Comparison of ENCODE assay signal across 16 mouse cellular contexts in genomic region chr2:180996905-180997304, GRCm38 (mm10). TPM values are rescaled to one million over a fixed set of nuclear protein-coding genes. Genes with fewer than 3 reads are reported as not detected.
DNase-seq lines count a peak whose midpoint lies in the region; ATAC-seq and TF ChIP-seq lines count a peak whose summit lies in the region.
"Had no signal": no experiment of that assay in that cellular context is flagged by ENCODE, and none has a peak within 500 bp of the region (broad histone marks: within the 10 kb centered on the region; RNA-seq: fewer than 3 reads in every experiment).

No protein-coding gene starts in this region.

- H3K36me3 ChIP-seq in embryonic facial prominence, embryonic 11.5 days (replicated peaks; ENCODE audit: control insufficient read depth, insufficient read depth, low read depth, low read length), result no peaks in the 10 kb centered on the region
- no peaks in the 10 kb centered on the region for H3K36me3 ChIP-seq in embryonic facial prominence, embryonic 10.5 days (replicated peaks)
- no peaks in the 10 kb centered on the region for H3K36me3 ChIP-seq in intestine, embryonic 14.5 days (ENCODE audit: control insufficient read depth, insufficient read depth, low read length)
- no peaks in the 10 kb centered on the region for H3K36me3 ChIP-seq in intestine, postnatal 0 days (ENCODE audit: control insufficient read depth, insufficient read depth)
- H3K36me3 ChIP-seq in midbrain, embryonic 13.5 days, result no peaks in the 10 kb centered on the region
- H3K36me3 ChIP-seq in midbrain, embryonic 14.5 days (ENCODE audit: control insufficient read depth, insufficient read depth, low read length), result no peaks in the 10 kb centered on the region
- no peaks in the 10 kb centered on the region for H3K36me3 ChIP-seq in hindbrain, embryonic 15.5 days
- H3K36me3 ChIP-seq: intestine, embryonic 15.5 days; stomach, embryonic 15.5 days had no signal

- no peak for DNase-seq in embryonic facial prominence, embryonic 11.5 days (ENCODE audit: low spot score)
- DNase-seq in embryonic facial prominence, embryonic 10.5 days (ENCODE audit: low spot score), result no peak
- no peak for DNase-seq in intestine, embryonic 14.5 days (ENCODE audit: low spot score)
- DNase-seq in midbrain, embryonic 14.5 days, result no peak
- DNase-seq in yolk sac, embryonic 10.5 days (ENCODE audit: low spot score), result no peak
- DNase-seq: liver had no signal

- H3K27me3 ChIP-seq in embryonic facial prominence, embryonic 11.5 days (ENCODE audit: control insufficient read depth, insufficient read depth, low read length), result no peaks in the 10 kb centered on the region
- no peaks in the 10 kb centered on the region for H3K27me3 ChIP-seq in embryonic facial prominence, embryonic 10.5 days (replicated peaks; ENCODE audit: low read depth, poor library complexity, severe bottlenecking)
- H3K27me3 ChIP-seq in intestine, embryonic 14.5 days (replicated peaks; ENCODE audit: control insufficient read depth, insufficient read depth, low read length), result no peaks in the 10 kb centered on the region
- H3K27me3 ChIP-seq in intestine, postnatal 0 days (replicated peaks; ENCODE audit: control insufficient read depth, insufficient read depth, low read length), result no peaks in the 10 kb centered on the region
- no peaks in the 10 kb centered on the region for H3K27me3 ChIP-seq in midbrain, embryonic 13.5 days
- H3K27me3 ChIP-seq in midbrain, embryonic 14.5 days (ENCODE audit: control insufficient read depth, insufficient read depth, low read length), result no peaks in the 10 kb centered on the region
- H3K27me3 ChIP-seq in hindbrain, embryonic 15.5 days, result no peaks in the 10 kb centered on the region
- H3K27me3 ChIP-seq: intestine, embryonic 15.5 days; stomach, embryonic 15.5 days had no signal

- H3K4me1 ChIP-seq in embryonic facial prominence, embryonic 11.5 days (ENCODE audit: control insufficient read depth, insufficient read depth, low read length), result no peaks in the 10 kb centered on the region
- no peaks in the 10 kb centered on the region for H3K4me1 ChIP-seq in embryonic facial prominence, embryonic 10.5 days
- no peaks in the 10 kb centered on the region for H3K4me1 ChIP-seq in intestine, embryonic 14.5 days (replicated peaks; ENCODE audit: control insufficient read depth, insufficient read depth, low read length)
- no peaks in the 10 kb centered on the region for H3K4me1 ChIP-seq in intestine, postnatal 0 days (replicated peaks; ENCODE audit: control insufficient read depth, insufficient read depth, low read length)
- H3K4me1 ChIP-seq in midbrain, embryonic 13.5 days (replicated peaks), result 0 out of 2 replicates have a peak, but pooled peaks cover 3% of the 10 kb centered on the region
- H3K4me1 ChIP-seq in midbrain, embryonic 14.5 days (ENCODE audit: control insufficient read depth, insufficient read depth, low read length), result no peaks in the 10 kb centered on the region
- H3K4me1 ChIP-seq in hindbrain, embryonic 15.5 days (replicated peaks), result no peaks in the 10 kb centered on the region
- H3K4me1 ChIP-seq: intestine, embryonic 15.5 days; stomach, embryonic 15.5 days had no signal

- ATAC-seq in embryonic facial prominence, embryonic 11.5 days (replicated peaks; ENCODE audit: insufficient number of reproducible peaks, low FRiP score, low TSS enrichment, low read depth), result 0 out of 2 replicates have a peak, but pooled peaks have one; percentile 19
- ATAC-seq in intestine, embryonic 14.5 days (replicated peaks; ENCODE audit: low FRiP score, low TSS enrichment, low read depth), result peak; percentile 30; the same call in 1 of the 2 replicates
- ATAC-seq in intestine, postnatal 0 days, result no peak
- ATAC-seq in midbrain, embryonic 13.5 days, result peak; percentile 28; the same call in 1 of the 2 replicates
- no peak for ATAC-seq in midbrain, embryonic 14.5 days (ENCODE audit: low FRiP score, low TSS enrichment)
- peak; percentile 45 for ATAC-seq in hindbrain, embryonic 15.5 days (ENCODE audit: low FRiP score, low read depth)

- H3K9me3 ChIP-seq in embryonic facial prominence, embryonic 11.5 days (replicated peaks; ENCODE audit: control insufficient read depth, low read length), result no peaks in the 10 kb centered on the region
- no peaks in the 10 kb centered on the region for H3K9me3 ChIP-seq in embryonic facial prominence, embryonic 10.5 days
- no peaks in the 10 kb centered on the region for H3K9me3 ChIP-seq in intestine, embryonic 14.5 days (ENCODE audit: control insufficient read depth, low read length)
- no peaks in the 10 kb centered on the region for H3K9me3 ChIP-seq in intestine, postnatal 0 days (ENCODE audit: control insufficient read depth)
- H3K9me3 ChIP-seq in midbrain, embryonic 13.5 days, result no peaks in the 10 kb centered on the region
- no peaks in the 10 kb centered on the region for H3K9me3 ChIP-seq in midbrain, embryonic 14.5 days (ENCODE audit: control insufficient read depth, low read length)
- no peaks in the 10 kb centered on the region for H3K9me3 ChIP-seq in hindbrain, embryonic 15.5 days
- H3K9me3 ChIP-seq: intestine, embryonic 15.5 days; stomach, embryonic 15.5 days had no signal

- H3K4me2 ChIP-seq in embryonic facial prominence, embryonic 11.5 days (ENCODE audit: low read depth, low read length), result no peak overlapping the region
- no peak overlapping the region for H3K4me2 ChIP-seq in intestine, embryonic 14.5 days (ENCODE audit: low read length)
- no peak overlapping the region for H3K4me2 ChIP-seq in intestine, postnatal 0 days (replicated peaks; ENCODE audit: low read depth)
- H3K4me2 ChIP-seq in midbrain, embryonic 13.5 days (replicated peaks), result no peak overlapping the region
- no peak overlapping the region for H3K4me2 ChIP-seq in midbrain, embryonic 14.5 days (ENCODE audit: low read length)
- no peak overlapping the region for H3K4me2 ChIP-seq in hindbrain, embryonic 15.5 days
- H3K4me2 ChIP-seq: heart, embryonic 11.5 days; intestine, embryonic 15.5 days; stomach, embryonic 15.5 days had no signal

- no peak overlapping the region for H3K27ac ChIP-seq in embryonic facial prominence, embryonic 11.5 days (replicated peaks; ENCODE audit: low read depth, low read length)
- H3K27ac ChIP-seq in embryonic facial prominence, embryonic 10.5 days (replicated peaks), result no peak overlapping the region
- no peak overlapping the region for H3K27ac ChIP-seq in intestine, embryonic 14.5 days (ENCODE audit: low read depth)
- no peak overlapping the region for H3K27ac ChIP-seq in intestine, postnatal 0 days (ENCODE audit: low read depth, low read length)
- no peak overlapping the region for H3K27ac ChIP-seq in midbrain, embryonic 13.5 days
- no peak overlapping the region for H3K27ac ChIP-seq in midbrain, embryonic 14.5 days (replicated peaks; ENCODE audit: low read depth, low read length)
- no peak overlapping the region for H3K27ac ChIP-seq in hindbrain, embryonic 15.5 days (replicated peaks)
- H3K27ac ChIP-seq: intestine, embryonic 15.5 days; kidney, postnatal 0 days; left cerebral cortex, adult 2 months; stomach, embryonic 15.5 days had no signal

- no peak for TF ChIP-seq CTCF in intestine, postnatal 0 days (IDR thresholded peaks at IDR 0.05; ENCODE audit: low read depth)

- no peak overlapping the region for H3K4me3 ChIP-seq in embryonic facial prominence, embryonic 11.5 days (ENCODE audit: low read depth, low read length)
- no peak overlapping the region for H3K4me3 ChIP-seq in embryonic facial prominence, embryonic 10.5 days
- H3K4me3 ChIP-seq in intestine, embryonic 14.5 days (ENCODE audit: low read depth, low read length), result no peak overlapping the region
- no peak overlapping the region for H3K4me3 ChIP-seq in intestine, postnatal 0 days (ENCODE audit: low read depth, low read length)
- no peak overlapping the region for H3K4me3 ChIP-seq in midbrain, embryonic 13.5 days (replicated peaks)
- no peak overlapping the region for H3K4me3 ChIP-seq in midbrain, embryonic 14.5 days (replicated peaks; ENCODE audit: low read depth, low read length)
- H3K4me3 ChIP-seq in hindbrain, embryonic 15.5 days, result no peak overlapping the region
- H3K4me3 ChIP-seq: intestine, embryonic 15.5 days; left cerebral cortex, adult 2 months; myocyte; stomach, embryonic 15.5 days had no signal

- WGBS in embryonic facial prominence, embryonic 11.5 days, result 72% methylated on average over 3 of the region's 3 CpGs
- 74% methylated on average over 3 of the region's 3 CpGs for WGBS in embryonic facial prominence, embryonic 10.5 days
- WGBS in intestine, embryonic 14.5 days, result 62% methylated on average over 3 of the region's 3 CpGs
- WGBS in intestine, postnatal 0 days, result 78% methylated on average over 3 of the region's 3 CpGs
- 80% methylated on average over 3 of the region's 3 CpGs for WGBS in midbrain, embryonic 13.5 days
- 62% methylated on average over 3 of the region's 3 CpGs for WGBS in midbrain, embryonic 14.5 days
- 75% methylated on average over 3 of the region's 3 CpGs for WGBS in hindbrain, embryonic 15.5 days

- H3K9ac ChIP-seq in embryonic facial prominence, embryonic 11.5 days (replicated peaks; ENCODE audit: low read length), result no peak overlapping the region
- no peak overlapping the region for H3K9ac ChIP-seq in intestine, embryonic 14.5 days (ENCODE audit: low read length)
- no peak overlapping the region for H3K9ac ChIP-seq in intestine, postnatal 0 days (ENCODE audit: low read depth, low read length)
- H3K9ac ChIP-seq in midbrain, embryonic 13.5 days (replicated peaks), result no peak overlapping the region
- no peak overlapping the region for H3K9ac ChIP-seq in midbrain, embryonic 14.5 days (replicated peaks; ENCODE audit: low read length)
- no peak overlapping the region for H3K9ac ChIP-seq in hindbrain, embryonic 15.5 days
- H3K9ac ChIP-seq: intestine, embryonic 15.5 days; stomach, embryonic 15.5 days had no signal

RNA-seq across cellular contexts. Expression of gene Col20a1, which starts 10.6 kb away (rescaled TPM):
- polyA plus RNA-seq in embryonic facial prominence, embryonic 11.5 days (2014; fragmentation: Nextera tagmentation; extraction: Ambion mirVana), result 0.83 and 0.85 TPM in 2 replicates
- 0.26 and 0.62 TPM in 2 replicates for polyA plus RNA-seq in embryonic facial prominence, embryonic 10.5 days (2016; fragmentation: Nextera tagmentation; extraction: Ambion mirVana)
- 0.24 and 0.26 TPM in 2 replicates for polyA plus RNA-seq in intestine, embryonic 14.5 days (2014; fragmentation: Nextera tagmentation; extraction: Ambion mirVana)
- polyA plus RNA-seq in intestine, postnatal 0 days (2015; fragmentation: Nextera tagmentation; extraction: Ambion mirVana), result 0.43 and 0.80 TPM in 2 replicates
- polyA plus RNA-seq in midbrain, embryonic 13.5 days (2015; fragmentation: Nextera tagmentation; extraction: Ambion mirVana), result 0.12 and 0.35 TPM in 2 replicates
- 0.16 and 0.24 TPM in 2 replicates for polyA plus RNA-seq in midbrain, embryonic 14.5 days (2014; fragmentation: Nextera tagmentation; extraction: Ambion mirVana)
- polyA plus RNA-seq in hindbrain, embryonic 15.5 days (2015; fragmentation: Nextera tagmentation; extraction: Ambion mirVana), result 0.19 and 0.41 TPM in 2 replicates

RNA-seq across cellular contexts. Expression of gene Arfgap1, which starts 29.9 kb away (rescaled TPM):
- polyA plus RNA-seq in embryonic facial prominence, embryonic 11.5 days (2014; fragmentation: Nextera tagmentation; extraction: Ambion mirVana), result 43.2 and 54.4 TPM in 2 replicates
- 87.3 and 87.7 TPM in 2 replicates for polyA plus RNA-seq in embryonic facial prominence, embryonic 10.5 days (2016; fragmentation: Nextera tagmentation; extraction: Ambion mirVana)
- polyA plus RNA-seq in intestine, embryonic 14.5 days (2014; fragmentation: Nextera tagmentation; extraction: Ambion mirVana), result 77.0 and 78.6 TPM in 2 replicates
- polyA plus RNA-seq in intestine, postnatal 0 days (2015; fragmentation: Nextera tagmentation; extraction: Ambion mirVana), result 44.0 and 51.9 TPM in 2 replicates
- 98.9 and 103 TPM in 2 replicates for polyA plus RNA-seq in midbrain, embryonic 13.5 days (2015; fragmentation: Nextera tagmentation; extraction: Ambion mirVana)
- 86.6 and 92.4 TPM in 2 replicates for polyA plus RNA-seq in midbrain, embryonic 14.5 days (2014; fragmentation: Nextera tagmentation; extraction: Ambion mirVana)
- 114 and 119 TPM in 2 replicates for polyA plus RNA-seq in hindbrain, embryonic 15.5 days (2015; fragmentation: Nextera tagmentation; extraction: Ambion mirVana)

RNA-seq across cellular contexts. Expression of gene Nkain4, which starts 42.4 kb away (rescaled TPM):
- 20.9 and 27.0 TPM in 2 replicates for polyA plus RNA-seq in embryonic facial prominence, embryonic 11.5 days (2014; fragmentation: Nextera tagmentation; extraction: Ambion mirVana)
- polyA plus RNA-seq in embryonic facial prominence, embryonic 10.5 days (2016; fragmentation: Nextera tagmentation; extraction: Ambion mirVana), result 22.2 and 26.6 TPM in 2 replicates
- polyA plus RNA-seq in intestine, embryonic 14.5 days (2014; fragmentation: Nextera tagmentation; extraction: Ambion mirVana), result 51.0 and 53.3 TPM in 2 replicates
- 22.9 and 25.9 TPM in 2 replicates for polyA plus RNA-seq in intestine, postnatal 0 days (2015; fragmentation: Nextera tagmentation; extraction: Ambion mirVana)
- polyA plus RNA-seq in midbrain, embryonic 13.5 days (2015; fragmentation: Nextera tagmentation; extraction: Ambion mirVana), result 94.0 and 101 TPM in 2 replicates
- polyA plus RNA-seq in midbrain, embryonic 14.5 days (2014; fragmentation: Nextera tagmentation; extraction: Ambion mirVana), result 89.6 and 94.9 TPM in 2 replicates
- 95.5 and 106 TPM in 2 replicates for polyA plus RNA-seq in hindbrain, embryonic 15.5 days (2015; fragmentation: Nextera tagmentation; extraction: Ambion mirVana)
- polyA plus RNA-seq: myocyte had no signal

RNA-seq across cellular contexts. Expression of gene Chrna4, which starts 46.4 kb away (rescaled TPM):
- polyA plus RNA-seq in embryonic facial prominence, embryonic 11.5 days (2014; fragmentation: Nextera tagmentation; extraction: Ambion mirVana), result 7.4 and 10.8 TPM in 2 replicates
- 5.5 and 6.7 TPM in 2 replicates for polyA plus RNA-seq in embryonic facial prominence, embryonic 10.5 days (2016; fragmentation: Nextera tagmentation; extraction: Ambion mirVana)
- polyA plus RNA-seq in intestine, embryonic 14.5 days (2014; fragmentation: Nextera tagmentation; extraction: Ambion mirVana), result 2.0 and 2.1 TPM in 2 replicates
- 0.30 and 0.33 TPM in 2 replicates for polyA plus RNA-seq in intestine, postnatal 0 days (2015; fragmentation: Nextera tagmentation; extraction: Ambion mirVana)
- polyA plus RNA-seq in midbrain, embryonic 13.5 days (2015; fragmentation: Nextera tagmentation; extraction: Ambion mirVana), result 44.1 and 52.7 TPM in 2 replicates
- 50.8 and 52.6 TPM in 2 replicates for polyA plus RNA-seq in midbrain, embryonic 14.5 days (2014; fragmentation: Nextera tagmentation; extraction: Ambion mirVana)
- polyA plus RNA-seq in hindbrain, embryonic 15.5 days (2015; fragmentation: Nextera tagmentation; extraction: Ambion mirVana), result 40.7 and 42.0 TPM in 2 replicates
- polyA plus RNA-seq: lung, adult 2 months; myocyte had no signal

Comparison
In these comparisons a context has a peak if more than half of its experiments do, and no peak if none do; other contexts are left out.
1. ATAC-seq: peak in embryonic facial prominence, embryonic 11.5 days (single experiment), intestine, embryonic 14.5 days (single experiment), midbrain, embryonic 13.5 days (single experiment) and hindbrain, embryonic 15.5 days (single experiment); none in intestine, postnatal 0 days (single experiment) and midbrain, embryonic 14.5 days (single experiment).